Mouse (Mus musculus) embryo, embryonic 11 days (tissue): ENCODE data around the gene Kifap3.

Experiments
- DNase-seq: peaks from one replicate; pipeline ENCODE4 v3.0.0-alpha.2; 2015

Kifap3 gene

DNA sequence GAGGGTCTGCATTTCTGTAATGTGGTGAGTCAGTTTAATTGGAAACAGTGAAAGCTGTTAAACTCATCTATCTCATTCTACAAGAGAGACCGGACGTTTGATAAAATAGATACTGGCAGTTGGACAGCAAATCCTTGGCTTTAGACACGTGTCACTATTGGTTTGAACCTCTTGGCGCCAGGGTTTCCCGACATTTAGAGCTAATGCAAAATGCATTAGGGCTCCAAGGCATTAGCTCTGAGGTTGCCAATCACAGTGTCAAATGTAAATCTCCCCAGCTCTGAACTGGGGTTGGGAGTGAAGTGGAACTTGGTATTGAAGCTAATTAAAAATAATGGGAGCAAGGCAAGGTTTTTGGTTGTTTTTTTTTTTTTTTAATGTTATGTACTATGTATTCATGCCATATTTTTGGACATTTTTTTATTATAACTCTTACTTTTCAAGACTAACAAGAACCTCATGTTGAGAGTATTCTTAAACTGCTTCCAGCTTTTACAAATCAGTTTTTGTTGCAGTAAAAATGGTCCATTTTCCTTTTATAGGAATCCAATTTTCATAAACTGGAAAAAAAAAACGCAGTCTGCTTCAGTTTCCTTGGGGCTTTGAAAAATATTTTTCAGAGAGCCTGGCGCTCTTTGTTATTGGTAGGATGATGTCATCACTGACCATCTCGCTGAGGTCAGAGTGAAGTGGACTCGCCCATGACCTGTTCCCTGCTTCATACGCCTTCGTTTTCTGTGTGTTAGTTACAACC, 114.6 kb downstream of the Kifap3 start:
- DNase-seq, result no peak

GRCm38 (mm10) chr1:163898291-163898764, 118.9 kb downstream of the Kifap3 start:
- DNase-seq, result peak; percentile 66

DNA sequence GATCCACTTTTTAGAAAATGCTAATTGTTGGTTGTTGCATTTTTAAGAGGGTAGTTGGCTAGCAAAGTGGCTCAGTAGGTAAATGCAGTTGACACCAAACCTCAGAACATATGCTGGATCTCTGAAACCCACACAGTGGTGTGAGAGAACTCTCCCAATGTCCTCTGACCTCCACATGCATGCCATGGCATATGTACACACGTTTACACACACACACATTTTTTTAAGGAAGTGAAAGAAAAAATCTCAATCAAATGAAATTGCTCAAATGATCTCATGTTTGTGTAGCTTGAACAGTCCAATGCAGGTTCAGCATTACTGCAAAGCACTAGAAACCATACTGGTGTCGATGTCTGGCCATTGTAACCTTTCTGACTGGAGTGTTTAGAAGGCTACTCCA, 120.2 kb downstream of the Kifap3 start:
- no peak for DNase-seq

- no peak for DNase-seq
Measured at GRCm38 (mm10) chr1:163900168-163900567, 120.8 kb downstream of the Kifap3 start.

- DNase-seq, result no peak
Measured at GRCm38 (mm10) chr1:163903411-163903810, 124.0 kb downstream of the Kifap3 start.

GRCm38 (mm10) chr1:163907007-163907811, 127.8 kb downstream of the Kifap3 start:
- peak; percentile 42 for DNase-seq

DNA sequence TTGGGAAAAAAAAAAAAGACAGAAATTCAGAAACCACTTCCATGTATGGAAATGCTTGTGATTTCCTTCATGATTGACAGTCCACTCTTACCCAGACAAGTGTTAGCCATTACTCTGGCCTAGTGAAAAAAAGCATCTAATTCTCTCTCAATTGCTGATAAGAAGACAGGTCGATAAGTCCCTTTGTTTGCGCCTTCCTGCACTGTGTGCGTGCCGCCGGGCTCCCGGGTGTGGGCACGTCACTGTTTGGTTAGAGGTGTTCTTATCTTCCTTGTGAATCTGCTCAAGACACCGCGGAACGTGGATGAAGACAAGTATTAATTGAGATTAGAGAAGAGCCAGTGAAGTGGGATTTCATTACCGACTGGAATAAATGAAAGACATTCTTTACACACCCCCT, 129.0 kb downstream of the Kifap3 start:
- no peak for DNase-seq

GRCm38 (mm10) chr1:163910343-163910742, 131.0 kb downstream of the Kifap3 start:
- peak; percentile 65 for DNase-seq

- no peak for DNase-seq
Measured at GRCm38 (mm10) chr1:163910785-163911184, 131.4 kb downstream of the Kifap3 start.

DNA sequence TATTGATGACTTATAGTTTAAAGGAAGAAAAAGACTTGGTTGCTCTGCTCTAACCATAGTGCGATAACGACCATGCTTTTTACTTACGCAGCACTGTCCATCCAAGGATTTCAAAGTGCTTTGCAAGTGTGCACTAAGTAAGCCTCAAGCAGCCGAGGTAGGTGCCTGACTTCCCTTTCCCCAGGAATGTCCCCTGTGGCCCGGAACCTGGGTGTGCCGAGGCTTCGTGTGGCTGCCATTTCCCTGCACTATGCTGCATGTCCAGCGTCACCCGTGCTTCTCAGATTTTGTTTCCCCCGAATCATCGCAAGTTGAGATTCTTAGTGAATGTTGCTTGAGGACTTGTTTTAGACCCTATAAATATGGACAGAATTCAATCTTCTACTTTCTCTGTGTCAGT, 132.6 kb downstream of the Kifap3 start:
- DNase-seq, result no peak

GRCm38 (mm10) chr1:163917349-163918160, 138.2 kb downstream of the Kifap3 start:
- no peak for DNase-seq

DNA sequence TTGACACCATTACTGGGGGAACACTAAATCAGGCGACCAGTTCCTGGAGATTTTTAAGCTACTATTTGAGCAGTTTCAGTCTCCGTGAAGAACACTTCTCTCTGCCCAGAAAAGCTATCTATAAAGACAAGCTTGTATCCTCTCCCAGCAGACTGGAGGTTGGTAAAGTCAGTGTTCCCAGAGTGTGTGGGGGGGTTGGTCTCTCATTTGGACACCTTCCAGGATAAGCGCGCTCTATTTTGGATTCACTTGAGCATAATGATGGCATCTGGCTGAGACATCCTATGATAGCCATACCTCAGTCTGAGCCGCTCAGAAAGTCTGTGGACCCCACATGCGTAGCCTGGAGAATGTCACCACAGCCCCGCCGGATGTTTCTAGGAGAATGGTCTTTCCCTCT, 144.7 kb downstream of the Kifap3 start:
- no peak for DNase-seq

- DNase-seq, result no peak
Measured at GRCm38 (mm10) chr1:163928846-163929245, 149.5 kb downstream of the Kifap3 start, which contains the start of gene Scyl3. TSS of gene Scyl3 (plus strand) at chr1:163929100.

DNA sequence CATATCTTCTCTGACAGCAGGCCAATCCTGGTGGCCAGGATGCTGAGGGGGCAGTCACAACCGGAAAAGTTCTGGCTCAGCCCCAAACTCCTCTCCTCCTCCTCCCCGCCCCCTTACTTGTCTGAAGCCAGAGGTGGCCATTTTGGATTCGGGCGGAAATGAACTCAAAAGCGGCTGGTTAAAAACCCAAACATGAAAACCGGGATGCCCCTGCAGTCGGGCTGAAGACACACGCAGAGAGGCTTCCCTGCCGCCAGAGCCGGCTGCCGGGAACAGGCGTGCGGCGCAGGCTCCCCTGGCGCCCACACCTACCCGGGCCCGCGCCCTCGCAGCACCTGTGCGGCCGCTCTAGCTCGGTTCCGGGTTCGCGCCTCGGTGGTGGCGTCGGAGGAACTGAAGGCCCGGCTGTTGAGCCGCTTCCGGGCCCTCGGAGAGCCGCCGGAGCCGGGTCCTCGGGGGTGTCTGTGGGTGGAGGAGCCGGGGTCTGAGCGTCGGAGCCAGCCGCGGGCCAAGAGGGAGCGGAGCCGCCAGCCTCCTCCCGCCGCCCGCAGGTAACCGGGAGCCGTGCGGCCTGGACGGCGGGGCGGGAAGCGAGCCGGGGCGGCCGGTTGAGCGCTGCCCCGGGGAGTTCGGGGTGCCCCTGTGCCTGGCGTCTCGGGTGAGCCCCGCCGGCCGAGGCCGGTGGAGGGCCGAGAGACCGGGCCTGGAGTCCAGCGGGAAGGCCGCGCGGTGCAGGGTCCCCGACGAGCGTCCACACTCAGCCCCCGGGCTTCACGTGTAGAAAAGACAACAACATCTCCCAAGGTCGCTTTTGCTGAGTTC, 150.5 kb downstream of the Kifap3 start:
- peak; percentile 93 for DNase-seq

GRCm38 (mm10) chr1:163930458-163930794, 151.0 kb downstream of the Kifap3 start:
- no peak for DNase-seq

DNA sequence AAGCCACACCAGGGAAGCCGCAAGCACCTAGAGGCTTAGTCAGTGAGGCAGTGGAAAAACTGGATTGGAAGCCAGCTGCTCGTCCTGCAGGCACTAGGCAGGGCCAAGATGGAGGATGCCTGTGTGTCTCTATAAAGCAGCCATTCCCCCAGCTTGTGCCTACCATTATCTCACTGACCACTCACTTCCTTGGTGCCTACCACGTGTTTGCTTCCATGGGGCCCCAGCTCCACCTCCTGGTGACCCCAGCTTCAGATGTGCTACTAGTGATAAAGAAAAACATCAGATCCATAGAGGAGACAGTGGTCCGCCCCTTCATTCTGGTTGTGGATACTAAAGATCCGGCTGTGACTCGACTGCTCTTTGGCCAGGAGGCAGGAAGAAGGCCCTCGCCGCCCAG, 152.4 kb downstream of the Kifap3 start:
- no peak for DNase-seq

GRCm38 (mm10) chr1:163934591-163934990, 155.2 kb downstream of the Kifap3 start:
- no peak for DNase-seq

DNA sequence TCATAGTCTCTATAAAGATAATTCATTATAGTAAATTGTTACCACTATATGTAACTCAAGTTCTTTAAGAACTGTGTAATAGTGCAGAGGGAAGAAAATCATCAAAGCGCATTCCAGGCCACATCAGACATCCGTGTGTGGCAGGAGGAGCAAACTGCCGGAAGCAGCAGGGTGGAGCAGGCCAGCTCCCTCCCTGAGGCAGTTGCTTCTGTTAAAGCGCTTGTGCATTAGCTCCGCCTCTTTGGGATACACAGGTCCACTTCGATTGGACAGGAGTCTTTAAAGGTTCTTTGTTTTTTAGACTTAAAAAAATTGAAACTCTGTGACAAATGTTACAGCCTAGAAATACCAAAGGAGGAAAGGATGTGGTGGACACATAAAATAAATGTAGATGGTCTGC, 162.7 kb downstream of the Kifap3 start:
- DNase-seq, result no peak

GRCm38 (mm10) chr1:163953396-163953795, 174.0 kb downstream of the Kifap3 start:
- no peak for DNase-seq

- no peak for DNase-seq
Measured at GRCm38 (mm10) chr1:163958036-163958435, 178.7 kb downstream of the Kifap3 start.

DNA sequence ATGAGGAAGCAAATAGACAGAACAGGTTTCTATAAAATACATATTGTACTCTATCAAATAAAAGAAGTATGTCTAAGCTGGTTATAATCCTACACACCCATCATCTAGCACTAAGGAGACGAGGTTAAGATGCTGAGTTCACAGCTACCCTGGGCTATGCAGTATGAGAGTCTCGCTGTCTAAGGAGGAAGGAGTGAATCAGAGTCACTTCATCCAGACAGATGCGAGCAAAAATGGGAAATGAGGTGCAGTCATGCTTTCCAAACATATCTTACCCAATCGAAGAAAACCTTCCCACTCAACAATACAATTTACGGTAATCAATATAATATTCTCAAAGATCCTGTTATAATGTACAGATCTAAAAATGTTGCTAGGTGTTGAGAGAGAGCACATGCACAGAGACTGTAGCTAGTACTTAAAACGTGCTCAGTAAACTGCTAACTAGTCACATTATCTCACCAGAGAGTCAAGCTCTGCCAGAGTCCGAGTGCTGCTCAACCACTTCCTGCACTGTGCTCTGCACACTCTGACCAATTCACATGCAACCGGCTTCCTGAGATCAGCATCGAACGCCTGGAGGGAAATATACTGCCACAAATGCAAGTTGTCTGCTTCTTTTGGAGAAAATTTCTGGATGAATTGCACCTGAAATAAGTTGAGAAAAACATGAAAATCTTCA, 184.8 kb downstream of the Kifap3 start:
- DNase-seq, result no peak
